Mouse (Mus musculus) liver, embryonic 14.5 days (tissue): Measurements from ENCODE around the gene Fdps.

Experiments
- CTCF ChIP-seq: IDR thresholded peaks from 2 replicates; pipeline ENCODE4 v1.5.1; 2016; ENCODE audit warnings: antibody characterized with exemption, low read depth, control low read depth
- EP300 ChIP-seq: IDR thresholded peaks from 2 replicates; pipeline ENCODE4 v1.6.1; 2016; ENCODE audit warnings: antibody characterized with exemption, low read depth

- no peak for TF ChIP-seq CTCF
- TF ChIP-seq EP300: no peak
Measured at GRCm38 (mm10) chr3:89089882-89090591, 11.7 kb downstream of the Fdps start.
